Mouse (Mus musculus): ENCODE measurements at regions not wholly inside any gene's neighbourhood (a gene's known extent, or its start where the extent isn't known, plus 50 kb on each side); places are given as distances from the start of the nearest gene placed in this dataset.
"Not testable (repeated sequence)": the region's sequence is repeated elsewhere in the genome, so short reads cannot be mapped to it uniquely, and the experiment has no call there.

GRCm38 (mm10) chr16:12681474-12681873 lies 428.0 kb upstream of the Ercc4 start:
- no peak for TF ChIP-seq CTCF (IDR thresholded peaks at IDR 0.05)
- H3K4me3 ChIP-seq, result no peak overlapping the region
- intact Hi-C loops (cut with DNase I), result no loop called here
- no peak for DNase-seq
- no peak overlapping the region for H3K27ac ChIP-seq

GRCm38 (mm10) chr16:12685816-12686215 lies 423.7 kb upstream of the Ercc4 start:
- H3K4me3 ChIP-seq, result no peak overlapping the region
- DNase-seq, result no peak
- no peak overlapping the region for H3K27ac ChIP-seq
- intact Hi-C loops (cut with DNase I), result no loop called here
- no peak for TF ChIP-seq CTCF (IDR thresholded peaks at IDR 0.05)

GRCm38 (mm10) chr16:12691776-12692175 lies 417.7 kb upstream of the Ercc4 start:
- intact Hi-C loops (cut with DNase I), result no loop called here
- DNase-seq, result no peak
- no peak overlapping the region for H3K27ac ChIP-seq
- no peak overlapping the region for H3K4me3 ChIP-seq
- no peak for TF ChIP-seq CTCF (IDR thresholded peaks at IDR 0.05)

GRCm38 (mm10) chr16:12692739-12693292 lies 416.7 kb upstream of the Ercc4 start:
- intact Hi-C loops (cut with DNase I), result no loop called here
- no peak for DNase-seq
- Histone ChIP-seq H3K27ac (no peak overlapping the region), H3K4me3 (no peak overlapping the region)
- no peak for TF ChIP-seq CTCF (IDR thresholded peaks at IDR 0.05)

- Histone ChIP-seq H3K4me3 (no peak overlapping the region), H3K27ac (no peak overlapping the region)
- DNase-seq, result no peak
- intact Hi-C loops (cut with DNase I), result no loop called here
- no peak for TF ChIP-seq CTCF (IDR thresholded peaks at IDR 0.05)
Measured at GRCm38 (mm10) chr16:12693346-12693745, 416.1 kb upstream of the Ercc4 start.

GRCm38 (mm10) chr16:12694646-12695045 lies 414.8 kb upstream of the Ercc4 start:
- Histone ChIP-seq H3K4me3 (no peak overlapping the region), H3K27ac (no peak overlapping the region)

GRCm38 (mm10) chr16:12696939-12697621 lies 412.4 kb upstream of the Ercc4 start:
- intact Hi-C loops (cut with DNase I), result no loop called here
- no peak for TF ChIP-seq CTCF (IDR thresholded peaks at IDR 0.05)
- Histone ChIP-seq H3K27ac (no peak overlapping the region), H3K4me3 (no peak overlapping the region)
- no peak for DNase-seq

More at GRCm38 (mm10) chr16:12694646-12695045, 414.8 kb upstream of the Ercc4 start:
- no peak for TF ChIP-seq CTCF (IDR thresholded peaks at IDR 0.05)
- intact Hi-C loops (cut with DNase I), result no loop called here
- no peak for DNase-seq

- no peak overlapping the region for H3K4me3 ChIP-seq
- TF ChIP-seq CTCF (IDR thresholded peaks at IDR 0.05), result no peak
- DNase-seq, result no peak
- no peak overlapping the region for H3K27ac ChIP-seq
- intact Hi-C loops (cut with DNase I), result no loop called here
Measured at GRCm38 (mm10) chr16:12699557-12699956, 409.9 kb upstream of the Ercc4 start.

- no peak overlapping the region for H3K27ac ChIP-seq
- H3K4me3 ChIP-seq, result no peak overlapping the region
- intact Hi-C loops (cut with DNase I), result no loop called here
- no peak for TF ChIP-seq CTCF (IDR thresholded peaks at IDR 0.05)
- DNase-seq, result no peak
Measured at GRCm38 (mm10) chr16:12700088-12700487, 409.4 kb upstream of the Ercc4 start.

GRCm38 (mm10) chr16:12703818-12704590 lies 405.5 kb upstream of the Ercc4 start:
- H3K27ac ChIP-seq, result no peak overlapping the region
- TF ChIP-seq CTCF (IDR thresholded peaks at IDR 0.05), result no peak
- DNase-seq, result no peak

GRCm38 (mm10) chr16:12706907-12707306 lies 402.6 kb upstream of the Ercc4 start:
- intact Hi-C loops (cut with DNase I), result no loop called here
- no peak for TF ChIP-seq CTCF (IDR thresholded peaks at IDR 0.05)
- Histone ChIP-seq H3K27ac (no peak overlapping the region), H3K4me3 (no peak overlapping the region)
- no peak for DNase-seq

More at GRCm38 (mm10) chr16:12703818-12704590, 405.5 kb upstream of the Ercc4 start:
- no peak overlapping the region for H3K4me3 ChIP-seq
- intact Hi-C loops (cut with DNase I), result no loop called here

GRCm38 (mm10) chr16:12721368-12721767 lies 388.1 kb upstream of the Ercc4 start:
- intact Hi-C loops (cut with DNase I), result not testable (repeated sequence)

GRCm38 (mm10) chr16:12726043-12726442 lies 383.4 kb upstream of the Ercc4 start:
- Histone ChIP-seq H3K27ac (no peak overlapping the region), H3K4me3 (no peak overlapping the region)
- no peak for TF ChIP-seq CTCF (IDR thresholded peaks at IDR 0.05)
- intact Hi-C loops (cut with DNase I), result no loop called here
- DNase-seq, result no peak

More at GRCm38 (mm10) chr16:12721368-12721767, 388.1 kb upstream of the Ercc4 start:
- H3K27ac ChIP-seq, DNase-seq, H3K4me3 ChIP-seq: not testable (repeated sequence)

- intact Hi-C loops (cut with DNase I); DNase-seq; H3K4me3 ChIP-seq; H3K27ac ChIP-seq: not testable (repeated sequence)
Measured at GRCm38 (mm10) chr16:12730167-12730730, 379.2 kb upstream of the Ercc4 start.
